Mouse (Mus musculus) gastrocnemius, postnatal 10 days (tissue): ENCODE measurements around the gene Mcidas. TPM values are rescaled to one million over a fixed set of nuclear protein-coding genes. Genes with fewer than 3 reads are reported as not detected.

Experiments used
- DNase-seq: peaks from one replicate; pipeline ENCODE4 v3.0.0; 2021; ENCODE audit warnings: mixed read lengths
- long read RNA-seq, 2 experiments: library from polyadenylated mRNA; stranded (forward); transcript quantifications; one replicate each; pipeline ENCODE4 v2.0.0; 2021
- total RNA-seq, 2 experiments: library from RNA; stranded (reverse); gene quantifications; 2 replicates each; pipeline ENCODE4 v1.2.3; 2021

Gene Mcidas
- not detected for total RNA-seq
- long read RNA-seq, experiment 1 = 0 reads
- long read RNA-seq, experiment 2 = 0 reads

DNA sequence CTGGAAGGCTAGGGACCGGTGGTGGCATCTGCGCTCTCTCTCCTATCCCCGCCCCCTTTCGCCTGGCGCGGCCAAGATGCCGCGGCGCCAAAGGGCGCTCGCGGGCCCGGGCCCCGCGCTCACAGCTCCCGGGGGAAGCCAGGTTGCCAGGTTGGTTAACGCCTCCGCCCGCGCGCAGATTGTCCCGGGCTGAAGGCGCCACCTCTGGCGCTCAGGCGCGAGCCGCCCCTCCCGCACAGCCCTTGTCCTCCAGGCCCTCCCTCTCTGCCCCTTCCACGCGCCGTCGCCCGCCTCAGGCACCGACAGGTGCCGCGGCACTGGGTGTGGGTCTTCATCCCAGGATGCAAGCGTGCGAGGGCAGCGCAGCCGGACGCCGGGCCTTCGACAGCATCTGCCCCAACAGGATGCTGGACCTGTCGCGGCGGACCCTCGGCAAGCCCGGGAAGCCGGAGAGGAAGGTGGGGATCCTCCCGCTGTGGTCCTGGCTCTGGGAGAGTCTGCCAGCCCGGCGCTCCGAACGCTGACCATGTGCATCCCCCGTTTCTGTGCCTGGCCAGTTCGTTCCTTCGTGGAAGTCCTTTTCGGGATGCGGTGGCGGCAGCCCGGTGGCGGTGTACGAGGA, at the start of gene Mcidas:
Gene Mcidas, plus strand, starts transcription at position 315 of the 622 bp plus-strand sequence.
- DNase-seq = peak; percentile 13

DNA sequence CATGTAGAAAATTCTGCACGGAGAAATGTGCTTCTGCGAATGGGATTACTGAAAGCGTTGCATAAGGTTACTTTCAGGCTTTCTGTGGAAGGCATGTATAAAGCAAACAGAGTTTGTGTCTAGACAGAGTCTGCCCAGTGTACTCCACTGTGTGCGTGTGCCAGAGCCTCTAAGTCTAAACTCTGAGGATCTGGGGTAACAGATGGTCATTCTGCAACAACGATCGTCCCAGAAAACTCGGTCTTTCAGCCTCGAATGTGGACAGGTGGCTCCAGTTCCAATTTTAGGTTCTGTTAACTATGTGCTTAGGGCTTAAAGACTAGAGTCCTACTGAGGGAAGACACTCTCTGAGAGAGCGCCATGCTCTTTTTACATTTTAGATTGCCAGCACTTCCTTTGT, 48.3 kb upstream of the Mcidas start:
- no peak for DNase-seq

DNA sequence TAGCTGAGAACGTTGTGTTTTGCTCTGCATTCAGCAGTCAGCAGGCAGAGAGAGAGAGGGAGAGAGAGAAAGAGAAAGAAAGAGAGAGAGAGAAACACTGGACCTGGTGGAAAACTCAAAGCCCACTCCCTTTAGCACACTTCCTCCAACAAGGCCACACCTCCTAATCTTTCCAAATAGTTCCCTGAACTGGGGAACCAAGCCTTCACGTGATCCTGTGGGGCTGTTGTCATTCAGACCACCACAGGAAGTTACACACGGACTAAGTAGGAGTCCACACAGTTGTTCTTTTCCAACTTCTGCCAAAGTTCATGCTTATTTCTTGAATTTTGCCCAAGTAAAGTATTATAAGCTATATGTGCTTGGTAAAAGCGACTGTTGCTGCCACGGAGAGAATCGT, 47.7 kb upstream of the Mcidas start:
- DNase-seq = no peak

DNA sequence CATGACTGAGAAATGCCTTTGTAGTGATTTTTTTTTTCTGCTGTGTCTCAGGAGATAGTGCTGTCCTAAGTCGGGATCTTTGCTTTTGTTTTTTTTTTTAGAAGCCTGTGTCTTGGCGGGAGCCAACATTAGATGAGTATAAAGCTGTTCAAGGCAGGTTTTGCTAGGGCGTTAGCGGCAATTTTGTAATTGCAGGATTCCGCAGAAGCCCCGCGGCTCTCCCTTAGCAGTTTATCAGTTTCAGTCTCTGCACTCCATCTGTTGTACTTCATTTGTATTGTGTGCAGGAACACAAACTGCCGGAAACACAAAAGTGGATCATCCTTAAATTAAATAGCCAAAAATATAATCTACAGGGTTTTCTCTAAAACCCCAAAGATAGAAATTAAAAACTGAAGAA, 39.6 kb upstream of the Mcidas start:
- DNase-seq = no peak

DNA sequence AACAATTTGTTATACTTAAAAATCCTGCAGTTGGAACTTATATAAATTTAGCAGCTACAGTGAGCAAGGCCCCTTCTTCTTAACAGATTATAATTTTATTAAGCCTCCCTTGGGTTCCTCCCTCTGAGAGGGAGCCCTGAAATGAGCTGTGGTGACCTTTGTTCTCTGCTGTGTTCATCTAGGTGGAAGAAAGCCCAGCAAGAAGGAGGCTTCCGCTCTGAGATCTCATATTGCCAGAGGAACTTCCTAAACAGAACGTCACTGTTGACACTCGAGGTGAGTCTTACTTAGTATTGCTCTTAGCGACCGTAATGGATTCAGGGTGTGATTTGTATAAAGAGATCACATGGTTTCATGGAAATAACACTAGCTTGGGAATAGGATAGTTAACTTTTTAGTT, 30.6 kb upstream of the Mcidas start:
- DNase-seq = no peak

DNA sequence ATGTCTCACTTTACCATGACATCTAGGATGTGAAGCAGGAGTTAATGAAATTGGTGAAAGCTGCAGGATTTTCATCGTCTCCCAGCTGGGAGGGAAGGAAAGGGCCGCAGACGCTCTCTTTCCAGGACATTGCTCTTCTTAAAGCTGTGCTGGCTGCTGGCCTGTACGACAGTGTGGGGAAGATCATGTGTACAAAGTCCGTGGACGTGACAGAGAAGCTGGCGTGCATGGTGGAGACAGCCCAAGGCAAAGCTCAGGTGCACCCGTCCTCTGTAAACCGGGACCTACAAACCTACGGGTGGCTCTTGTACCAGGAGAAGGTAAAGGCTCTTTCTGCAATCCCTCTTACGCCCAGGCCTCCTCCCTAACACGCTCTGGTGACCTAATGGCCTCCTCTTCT, 29.2 kb upstream of the Mcidas start:
- DNase-seq = no peak

DNA sequence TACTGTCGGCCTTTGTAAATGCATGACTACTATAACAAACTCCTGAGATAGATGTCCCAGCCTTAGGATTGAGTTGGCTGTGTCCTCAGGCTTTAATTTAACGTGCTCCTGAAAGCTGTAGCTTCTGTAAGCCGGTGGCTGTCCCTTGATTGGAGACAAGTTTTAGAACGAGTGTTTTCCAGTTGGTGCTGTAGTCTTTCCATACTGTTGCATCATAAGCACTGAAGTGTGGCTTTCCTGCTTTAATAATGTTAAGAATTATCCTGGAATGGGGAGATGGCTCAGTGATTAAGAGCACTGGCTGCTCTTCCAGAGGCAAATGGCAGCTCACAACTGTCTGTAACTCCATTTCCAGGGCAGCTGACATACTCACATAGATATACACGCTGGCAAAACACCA, 26.4 kb upstream of the Mcidas start:
- DNase-seq = no peak

DNA sequence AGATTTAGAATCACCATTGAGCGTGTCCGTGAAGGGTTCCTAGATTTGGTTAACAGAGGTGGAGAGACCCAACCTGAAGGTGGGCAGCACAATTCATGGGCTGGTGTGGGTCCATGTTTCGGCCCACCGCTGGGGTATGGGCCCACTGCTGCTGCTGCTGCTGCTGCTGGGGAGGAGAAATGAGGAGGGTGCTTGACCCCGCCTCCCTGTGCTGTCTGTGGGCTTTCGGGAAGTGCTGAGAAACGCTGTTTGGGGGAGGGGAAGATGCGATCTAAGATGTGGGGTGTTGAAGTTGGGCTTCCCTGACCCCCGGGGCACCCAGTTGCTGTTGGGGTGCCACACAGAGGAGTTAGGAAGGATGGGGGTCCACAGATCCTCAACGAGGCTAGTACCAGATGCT, 16.9 kb upstream of the Mcidas start:
- DNase-seq = no peak

DNA sequence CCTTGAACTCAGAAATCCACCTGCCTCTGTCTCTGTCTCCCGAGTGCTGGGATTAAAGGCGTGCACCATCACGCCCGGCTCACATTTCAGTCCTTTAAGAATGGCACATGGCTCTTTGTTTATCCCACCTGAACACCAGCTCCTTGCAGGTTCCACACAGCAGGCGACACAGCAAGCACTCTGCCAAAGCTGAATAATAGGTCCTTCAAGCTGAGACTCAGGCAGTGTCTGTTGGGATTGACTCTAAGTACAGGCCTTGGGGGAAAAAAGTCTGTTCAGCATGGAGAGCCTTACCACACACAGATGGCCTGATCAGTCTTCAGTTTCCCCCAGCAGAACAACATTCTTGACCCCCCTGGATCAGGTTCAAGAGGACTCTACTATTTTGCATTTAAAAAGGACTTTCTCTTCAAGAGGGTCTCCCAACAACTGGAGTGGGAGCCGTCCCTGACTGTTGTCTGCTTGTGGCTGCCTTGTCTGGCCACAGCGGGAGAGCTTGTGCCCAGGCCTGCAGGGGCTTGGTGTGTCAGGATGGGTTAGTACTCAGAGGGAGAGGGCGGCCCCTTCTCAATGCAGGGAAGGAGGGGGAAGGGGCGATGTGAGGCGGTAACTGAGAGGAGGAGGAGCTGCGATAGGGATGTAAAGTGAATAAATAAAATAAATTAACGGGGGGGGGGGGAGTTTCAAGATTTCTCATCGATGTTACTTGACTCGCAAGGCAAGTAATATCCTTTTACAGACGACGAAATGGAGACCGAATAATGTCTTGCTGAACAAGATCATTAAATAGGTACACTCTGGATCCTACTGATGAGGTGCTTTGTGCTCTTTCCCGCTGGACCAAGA, 7.8 kb upstream of the Mcidas start:
- DNase-seq = no peak

DNA sequence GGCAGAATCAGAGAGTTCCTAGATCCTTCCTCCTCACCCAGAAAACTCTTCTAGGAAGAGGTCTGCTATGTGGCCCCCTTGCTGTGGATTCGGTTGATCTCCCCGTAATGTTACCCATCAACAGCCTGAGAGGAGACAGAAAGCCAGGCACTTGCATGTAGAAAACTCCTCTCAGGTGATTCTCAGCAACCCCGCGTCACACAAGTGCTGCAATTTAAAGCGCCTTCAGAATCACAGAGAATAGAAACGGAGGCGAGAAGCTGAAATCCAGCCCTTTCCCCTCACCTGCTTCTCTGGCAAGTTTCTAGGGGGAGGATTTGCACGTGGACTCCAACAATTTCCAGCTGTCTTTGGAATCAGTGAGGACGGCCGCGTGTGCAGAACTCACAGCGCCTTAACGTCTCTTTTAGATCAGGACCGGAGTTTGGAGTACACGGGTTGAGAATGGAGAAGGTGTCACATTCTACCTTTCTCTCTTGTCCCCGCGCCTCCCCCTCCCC, 7.1 kb upstream of the Mcidas start:
- no peak for DNase-seq

DNA sequence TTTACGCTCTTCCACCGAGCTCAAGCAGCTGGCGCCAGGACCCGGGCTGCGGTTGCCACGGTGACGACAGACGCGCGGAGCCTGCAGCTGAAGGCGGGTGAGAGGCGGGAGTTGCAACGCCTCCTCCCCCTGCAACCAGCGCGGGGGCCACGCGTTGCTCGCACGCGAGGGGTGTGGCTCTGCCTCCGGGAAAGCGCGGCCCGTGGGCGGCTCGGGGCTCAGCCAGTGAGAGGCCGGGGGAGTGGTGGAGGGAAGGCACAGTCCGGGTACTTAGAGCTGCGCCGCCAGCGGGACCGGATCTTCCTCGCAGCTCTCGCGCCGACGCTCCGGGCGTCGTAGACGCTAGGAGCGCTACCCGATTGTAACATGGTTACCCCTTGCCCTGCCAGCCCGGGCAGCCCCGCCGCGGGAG, 6.1 kb upstream of the Mcidas start, which contains the start of gene Ccno:
Gene Ccno, plus strand, starts transcription at position 271 of the 412 bp plus-strand sequence.
- peak; percentile 86 for DNase-seq

DNA sequence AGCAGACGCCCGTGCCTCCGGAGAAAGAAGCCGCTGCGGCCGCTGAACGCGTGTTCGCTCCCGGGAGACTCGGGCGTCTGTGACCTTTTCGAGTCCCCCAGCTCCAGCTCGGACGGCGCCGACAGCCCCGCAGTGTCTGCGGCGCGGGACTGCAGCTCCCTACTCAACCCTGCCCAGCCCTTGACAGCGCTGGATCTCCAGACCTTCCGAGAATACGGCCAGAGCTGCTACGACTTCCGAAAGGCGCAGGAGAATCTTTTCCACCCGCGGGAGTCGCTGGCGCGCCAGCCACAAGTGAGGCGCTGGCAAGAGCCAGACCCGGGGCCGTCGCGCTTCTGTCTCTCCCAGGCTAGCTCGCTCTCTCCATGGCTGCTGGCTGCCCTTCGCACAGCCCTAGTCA, 5.7 kb upstream of the Mcidas start:
- no peak for DNase-seq

DNA sequence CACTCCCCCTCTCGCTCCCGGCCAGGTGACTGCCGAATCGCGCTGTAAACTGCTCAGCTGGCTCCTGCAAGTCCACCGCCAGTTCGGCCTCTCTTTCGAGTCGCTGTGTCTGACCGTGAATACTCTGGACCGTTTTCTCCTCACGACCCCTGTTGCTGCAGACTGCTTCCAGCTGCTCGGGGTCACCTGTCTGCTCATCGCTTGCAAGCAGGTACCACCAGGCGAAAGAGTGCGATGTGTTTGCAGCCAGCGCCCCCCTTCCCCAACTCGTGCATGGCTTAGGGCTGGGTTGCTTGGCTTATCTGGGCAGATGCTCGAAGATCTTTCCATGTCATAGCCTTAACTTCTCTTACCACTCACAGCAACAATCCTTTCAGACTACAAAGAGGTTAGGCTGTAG, 4.8 kb upstream of the Mcidas start:
- DNase-seq = no peak

DNA sequence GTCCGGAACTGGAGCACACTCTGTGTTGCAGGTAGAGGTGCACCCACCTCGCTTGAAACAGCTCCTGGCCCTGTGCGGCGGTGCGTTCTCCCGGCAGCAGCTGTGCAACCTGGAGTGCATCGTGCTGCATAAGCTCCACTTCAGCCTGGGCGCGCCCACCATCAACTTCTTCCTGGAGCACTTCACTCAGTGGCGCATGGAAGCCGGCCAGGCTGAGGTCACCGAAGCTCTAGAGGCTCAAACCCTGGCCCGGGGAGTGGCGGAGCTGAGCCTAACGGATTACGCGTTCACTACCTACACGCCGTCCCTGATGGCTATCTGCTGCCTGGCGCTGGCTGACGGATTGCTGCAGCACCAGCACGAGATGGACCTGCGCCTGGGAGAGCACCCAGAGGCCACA, 4.1 kb upstream of the Mcidas start:
- DNase-seq = no peak

DNA sequence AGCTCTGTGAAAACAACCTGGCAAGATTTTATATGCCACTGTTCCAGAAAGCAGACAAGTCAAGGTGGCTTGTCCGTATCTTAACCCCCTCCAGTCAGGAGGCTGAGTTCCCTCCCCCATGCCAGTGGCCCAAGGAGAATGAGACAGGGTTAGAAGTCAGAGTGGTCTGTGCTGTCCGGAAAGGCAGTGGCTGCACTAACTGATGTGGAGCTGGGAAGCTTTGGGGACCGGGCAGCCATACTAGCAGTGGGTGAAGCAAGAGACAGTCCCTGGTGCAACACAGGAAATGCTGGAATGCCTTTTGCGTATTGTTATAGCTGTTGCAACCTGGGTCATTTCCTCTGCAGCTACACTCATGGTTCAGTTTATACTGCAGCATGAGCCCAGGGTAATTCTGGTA, 3.3 kb upstream of the Mcidas start:
- DNase-seq = no peak

DNA sequence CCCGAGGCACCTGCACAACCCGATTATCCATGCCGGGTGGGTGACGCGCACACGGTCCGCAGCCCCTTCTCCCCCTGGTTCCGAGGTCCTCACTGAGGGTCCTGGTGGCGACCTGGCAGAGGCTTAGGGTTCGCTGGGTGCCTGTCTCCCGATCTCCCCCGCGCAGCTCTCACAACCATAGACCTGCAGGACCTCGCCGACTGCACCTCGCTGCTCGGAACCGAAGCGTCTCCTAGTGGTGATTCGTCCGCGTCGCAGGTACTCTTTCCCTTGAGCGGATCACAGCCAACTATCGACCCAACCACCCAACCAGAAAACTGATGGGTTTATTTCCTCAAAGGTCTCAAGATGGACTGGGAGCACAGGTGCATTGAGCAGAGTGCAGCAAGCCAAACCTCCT, 546 bp downstream of the Mcidas start:
- DNase-seq = peak; percentile 44

DNA sequence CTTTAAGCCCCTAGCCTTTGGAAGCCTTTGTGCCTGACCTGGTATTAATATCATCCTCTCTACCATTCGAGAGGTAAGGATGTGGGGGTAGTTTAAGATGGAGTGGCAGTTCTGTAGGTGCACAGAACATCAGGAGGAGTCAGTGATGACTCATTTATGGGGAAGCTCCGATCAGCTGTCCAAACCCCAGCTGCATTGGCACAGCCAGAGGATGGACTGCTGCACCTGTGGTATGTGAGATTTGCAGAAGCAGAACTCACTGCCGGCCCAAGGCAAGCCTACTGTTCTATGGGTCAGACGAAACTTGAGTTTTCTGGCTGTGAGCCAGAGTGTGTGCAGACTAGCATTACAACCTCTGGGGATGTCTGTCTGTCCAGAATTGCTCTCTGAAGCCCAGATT, 2.8 kb downstream of the Mcidas start:
- no peak for DNase-seq

DNA sequence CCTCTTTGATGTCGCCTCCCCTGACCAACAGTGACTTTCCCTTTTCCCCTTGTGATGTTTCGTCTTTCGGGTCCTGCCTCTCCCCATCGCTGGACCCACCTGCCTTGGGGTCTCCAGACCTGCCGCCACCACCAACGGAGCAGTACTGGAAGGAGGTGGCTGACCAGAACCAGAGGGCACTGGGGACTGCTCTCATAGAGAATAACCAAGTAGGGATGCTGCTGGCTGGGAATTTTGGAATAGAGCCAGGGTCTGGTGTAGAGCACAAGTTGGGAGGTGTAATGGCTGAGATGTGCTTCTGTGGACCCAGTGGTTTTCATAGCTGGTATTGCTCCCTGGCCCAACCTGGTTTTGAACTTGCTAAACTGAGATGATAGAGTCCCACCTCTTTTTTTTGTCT, 3.7 kb downstream of the Mcidas start:
- no peak for DNase-seq

DNA sequence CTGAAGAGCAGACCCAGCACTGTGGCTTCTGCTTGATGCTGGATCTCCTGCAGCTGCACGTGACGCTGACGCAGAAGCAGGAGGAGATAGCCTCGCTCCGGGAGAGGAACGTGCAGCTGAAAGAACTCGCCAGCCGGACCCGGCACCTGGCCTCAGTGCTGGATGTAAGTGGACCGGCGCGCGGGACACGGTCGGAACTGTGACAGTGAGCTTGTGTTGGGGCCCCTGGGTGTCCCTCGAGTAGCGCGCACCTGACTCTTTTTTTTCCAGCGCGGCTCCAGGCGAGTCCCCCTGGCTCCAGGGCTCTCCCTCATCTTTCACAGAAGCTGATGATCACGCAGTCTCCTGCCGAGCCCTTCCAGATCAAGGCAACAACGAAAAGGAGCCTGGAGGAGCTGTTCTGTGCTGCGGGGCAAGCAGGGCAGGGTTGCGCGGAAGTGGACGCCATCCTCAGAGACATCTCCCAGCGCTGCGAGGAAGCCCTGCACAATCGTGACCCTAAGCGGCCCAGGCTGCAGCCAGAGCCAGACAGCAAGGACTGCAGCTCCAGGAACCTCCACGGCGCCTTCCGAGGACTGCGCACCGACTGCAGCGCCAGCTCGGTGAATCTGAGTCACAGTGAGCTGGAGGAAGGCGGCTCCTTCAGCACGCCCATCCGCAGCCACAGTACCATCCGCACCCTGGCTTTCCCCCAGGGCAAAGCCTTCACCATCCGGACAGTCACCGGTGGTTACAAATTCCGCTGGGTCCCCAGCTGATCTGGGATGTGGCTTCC, 5.0 kb downstream of the Mcidas start:
- DNase-seq = peak; percentile 12

DNA sequence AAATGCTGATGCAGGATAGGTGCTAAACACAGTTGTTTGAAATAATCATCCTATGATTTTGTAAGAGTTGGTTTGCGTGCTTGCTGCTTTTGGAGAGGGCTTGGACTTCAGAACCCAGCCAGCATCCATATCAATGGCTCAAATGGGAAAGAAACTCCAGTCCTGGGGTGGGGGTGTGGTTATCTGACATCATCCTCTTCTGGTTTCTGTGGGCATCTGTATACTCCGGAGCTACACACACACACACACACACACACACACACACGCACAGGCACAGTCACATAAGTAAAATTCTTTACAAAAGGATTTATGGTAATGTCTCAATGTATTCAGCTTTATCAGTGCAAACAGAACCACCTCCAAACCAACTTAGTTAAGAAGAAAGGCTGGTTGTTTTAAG, 6.4 kb downstream of the Mcidas start:
- no peak for DNase-seq

DNA sequence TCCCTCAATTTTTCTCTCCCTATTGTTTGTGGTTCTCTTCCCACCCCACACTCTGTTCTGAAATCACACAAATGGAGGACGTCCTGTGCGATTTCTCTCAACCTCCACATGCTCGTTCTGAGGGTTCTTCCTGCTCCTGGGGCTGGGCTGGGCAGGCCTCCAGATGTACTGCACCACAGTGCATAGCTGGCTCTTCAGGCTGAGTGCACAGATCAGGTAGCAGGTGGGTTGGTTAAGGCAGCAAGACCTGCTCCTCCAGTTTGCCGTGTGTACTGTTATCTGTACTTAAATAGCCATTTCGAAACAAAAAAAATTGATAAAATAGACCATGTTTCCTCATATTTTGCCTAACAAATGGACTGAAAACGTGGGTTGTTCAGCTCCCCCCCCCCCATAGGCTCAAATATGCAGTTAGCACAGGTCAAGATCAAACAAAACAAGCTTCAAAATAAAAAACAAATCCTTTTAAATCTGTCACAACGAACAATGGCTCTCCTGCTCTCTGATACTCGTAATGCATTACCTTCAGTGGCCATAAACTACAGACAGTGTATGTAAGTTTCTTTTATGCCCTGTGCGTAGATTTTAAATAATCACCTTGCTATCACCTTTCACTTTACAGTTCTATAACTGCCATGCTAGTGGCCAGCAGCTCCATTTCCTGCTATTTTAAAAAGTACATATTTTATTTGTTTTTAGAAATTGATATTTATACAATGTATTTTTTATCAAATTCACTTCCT, 7.1 kb downstream of the Mcidas start:
- DNase-seq = no peak

DNA sequence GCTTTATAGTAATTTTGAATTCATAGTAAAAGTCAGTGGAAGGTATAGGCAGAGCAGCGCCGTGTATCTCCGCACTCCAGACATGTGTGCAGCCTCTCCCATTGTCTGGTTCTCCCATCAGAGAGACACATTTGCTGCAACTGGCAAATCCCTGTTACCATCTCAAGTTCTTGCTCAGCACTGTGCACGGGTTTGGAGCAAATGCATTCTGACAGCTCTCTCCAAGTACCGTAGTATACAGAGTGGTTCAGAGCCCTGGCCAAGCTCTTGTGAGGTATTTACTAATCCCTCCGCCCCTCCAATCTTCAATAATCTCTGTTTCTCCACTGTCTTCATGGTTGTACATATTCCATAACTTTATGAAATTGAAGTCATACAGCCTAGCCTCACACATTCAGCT, 19.0 kb downstream of the Mcidas start:
- no peak for DNase-seq
